In the genomic region with DNA sequence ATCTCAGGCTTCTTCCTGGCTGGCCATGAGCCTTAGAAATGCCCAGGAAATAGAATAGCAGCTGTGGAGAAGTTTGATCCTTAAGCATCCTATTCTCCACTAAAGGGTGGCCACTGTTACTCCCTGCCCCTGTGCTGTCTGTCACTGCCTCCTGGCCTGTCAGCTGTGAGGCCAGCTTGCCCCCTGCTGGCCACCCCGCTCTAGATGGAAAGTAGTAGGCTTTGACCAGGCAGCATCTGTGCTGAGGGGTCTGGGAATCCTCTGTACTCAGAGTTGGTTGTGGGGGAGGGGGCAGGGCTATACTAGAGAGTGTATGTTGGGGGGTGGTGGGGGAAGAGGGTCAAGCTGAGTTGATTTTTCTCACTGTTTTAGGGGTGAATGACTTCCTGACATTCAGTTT, we compare ENCODE assay signal across 8 mouse cellular contexts.
DNase-seq lines count a peak whose midpoint lies in the region; ATAC-seq lines count a peak whose summit lies in the region.

No protein-coding gene starts in this region.

- no peak for ATAC-seq in CD4-positive, CD25-positive, alpha-beta regulatory T cell, adult 4 months
- peak; percentile 86; the same call in 1 of the 2 replicates for ATAC-seq in hindbrain, embryonic 14.5 days (ENCODE audit: low FRiP score)

- peaks cover 5% of the 10 kb centered on the region; the same call in 1 of the 2 replicates for H3K4me1 ChIP-seq in hindbrain, embryonic 14.5 days (replicated peaks; ENCODE audit: control insufficient read depth, insufficient read depth, low read length)

- no peak overlapping the region for H3K27ac ChIP-seq in hindbrain, embryonic 14.5 days

- 4% methylated on average over 1 of the region's 1 CpGs for WGBS in hindbrain, embryonic 14.5 days

- no peaks in the 10 kb centered on the region for H3K27me3 ChIP-seq in hindbrain, embryonic 14.5 days (ENCODE audit: control insufficient read depth, insufficient read depth, low read length)

- no peak overlapping the region for H3K9ac ChIP-seq in hindbrain, embryonic 14.5 days

- H3K9me3 ChIP-seq in hindbrain, embryonic 14.5 days (ENCODE audit: control insufficient read depth, low read length): no peaks in the 10 kb centered on the region

- no peaks in the 10 kb centered on the region for H3K36me3 ChIP-seq in hindbrain, embryonic 14.5 days (replicated peaks; ENCODE audit: control insufficient read depth, insufficient read depth)

- no peak overlapping the region for H3K4me3 ChIP-seq in hindbrain, embryonic 14.5 days (replicated peaks; ENCODE audit: low read length)

- peak; percentile 52 for DNase-seq in CD4-positive, CD25-positive, alpha-beta regulatory T cell, adult 2 months (ENCODE audit: low read depth, low spot score)
- DNase-seq in cerebellum, postnatal 25 days: peak; percentile 14 to 46
- DNase-seq in gastrocnemius, postnatal 10 days: peak; percentile 60
- peak; percentile 63 for DNase-seq in hindbrain, embryonic 14.5 days (ENCODE audit: low spot score)
- peak; percentile 11 to 19 for DNase-seq in layer of hippocampus, postnatal 36 days
- peak; percentile 66 to 70 for DNase-seq in lung, postnatal 4 days
- peak; percentile 43 for DNase-seq in right cerebral cortex, postnatal 14 days

- no peak overlapping the region for H3K4me2 ChIP-seq in hindbrain, embryonic 14.5 days (replicated peaks)

Comparison
In these comparisons a context has a peak if more than half of its experiments do, and no peak if none do; other contexts are left out.
1. DNase-seq: peak in every context shown above with its lines; median percentile 68 in lung, postnatal 4 days; 63 in hindbrain, embryonic 14.5 days; 60 in gastrocnemius, postnatal 10 days; 52 in CD4-positive, CD25-positive, alpha-beta regulatory T cell, adult 2 months; 43 in right cerebral cortex, postnatal 14 days; 30 in cerebellum, postnatal 25 days; 15 in layer of hippocampus, postnatal 36 days.